Mouse (Mus musculus) mouse trophoblast stem cell (cell line): Measurements from ENCODE around the gene Serpine2.

ENCODE experiments used
- in situ Hi-C, 2 experiments: fragments of 300-500 bp; cut with MseI, MboI; formaldehyde crosslinking; loops; 2 replicates in 1 of 2; 3 replicates in 1 of 2; pipeline ENCODE4 v1.15.1; 2025

Serpine2 gene

GRCm38 (mm10) chr1:79861130-79861942 lies at the start of gene Serpine2:
Gene Serpine2, minus strand, starts transcription at chr1:79861180.
- in situ Hi-C loops: no loop called here

- in situ Hi-C loops: no loop called here
Measured at GRCm38 (mm10) chr1:79907811-79908210, 46.8 kb upstream of the Serpine2 start.

- in situ Hi-C loops: no loop called here
Measured at GRCm38 (mm10) chr1:79905241-79905640, 44.3 kb upstream of the Serpine2 start.

- in situ Hi-C loops: no loop called here
Measured at GRCm38 (mm10) chr1:79902901-79903300, 41.9 kb upstream of the Serpine2 start.

GRCm38 (mm10) chr1:79882648-79883047 lies 21.7 kb upstream of the Serpine2 start:
- in situ Hi-C loops: no loop called here

GRCm38 (mm10) chr1:79874741-79875140 lies 13.8 kb upstream of the Serpine2 start:
- in situ Hi-C loops: no loop called here

GRCm38 (mm10) chr1:79860411-79861039 lies 455 bp downstream of the Serpine2 start:
- in situ Hi-C loops: no loop called here

- in situ Hi-C loops: no loop called here
Measured at GRCm38 (mm10) chr1:79859975-79860374, 1.0 kb downstream of the Serpine2 start.

GRCm38 (mm10) chr1:79859026-79859425 lies 2.0 kb downstream of the Serpine2 start:
- in situ Hi-C loops: no loop called here

GRCm38 (mm10) chr1:79858389-79858994 lies 2.5 kb downstream of the Serpine2 start:
- in situ Hi-C loops: no loop called here

- in situ Hi-C loops: no loop called here
Measured at GRCm38 (mm10) chr1:79857681-79858388, 3.1 kb downstream of the Serpine2 start.

GRCm38 (mm10) chr1:79856756-79857155 lies 4.2 kb downstream of the Serpine2 start:
- in situ Hi-C loops: no loop called here

GRCm38 (mm10) chr1:79853527-79853926 lies 7.5 kb downstream of the Serpine2 start:
- in situ Hi-C loops: no loop called here

- in situ Hi-C loops: no loop called here
Measured at GRCm38 (mm10) chr1:79850341-79850740, 10.6 kb downstream of the Serpine2 start.

- in situ Hi-C loops: no loop called here
Measured at GRCm38 (mm10) chr1:79848663-79849062, 12.3 kb downstream of the Serpine2 start.

- in situ Hi-C loops: no loop called here
Measured at GRCm38 (mm10) chr1:79846891-79847290, 14.1 kb downstream of the Serpine2 start.

- in situ Hi-C loops: no loop called here
Measured at GRCm38 (mm10) chr1:79832719-79833404, 28.1 kb downstream of the Serpine2 start.

- in situ Hi-C loops: no loop called here
Measured at GRCm38 (mm10) chr1:79823951-79824633, 36.9 kb downstream of the Serpine2 start.

GRCm38 (mm10) chr1:79822806-79823525 lies 38.0 kb downstream of the Serpine2 start:
- in situ Hi-C loops: no loop called here

- in situ Hi-C loops: no loop called here
Measured at GRCm38 (mm10) chr1:79819296-79819879, 41.6 kb downstream of the Serpine2 start.
